ENCODE assay signal across 8 mouse cellular contexts in genomic region chr7:79349738-79350386, GRCm38 (mm10). TPM values are rescaled to one million over a fixed set of nuclear protein-coding genes. Genes with fewer than 3 reads are reported as not detected.
DNase-seq lines count a peak whose midpoint lies in the region; ATAC-seq and TF ChIP-seq lines count a peak whose summit lies in the region.

No protein-coding gene starts in this region.

- 42% methylated on average over 12 of the region's 12 CpGs for WGBS in hindbrain, embryonic 16.5 days

- peaks cover 3% of the 10 kb centered on the region; the same call in 1 of the 2 replicates for H3K4me1 ChIP-seq in hindbrain, embryonic 16.5 days (ENCODE audit: control insufficient read depth, insufficient read depth, low read depth, low read length)

- TF ChIP-seq CTCF in left cerebral cortex, adult 2 months (IDR thresholded peaks at IDR 0.05), result peak; percentile 88

- no peak; the same call in 1 of the 2 replicates for ATAC-seq in cerebellum, adult (ENCODE audit: insufficient number of reproducible peaks, low FRiP score, low TSS enrichment)
- ATAC-seq in hindbrain, embryonic 16.5 days, result peak; percentile 76
- ATAC-seq in megakaryocyte-erythroid progenitor cell, adult 5-6 weeks (replicated peaks; ENCODE audit: low FRiP score, low TSS enrichment, poor library complexity, severe bottlenecking), result peak; percentile 81

- DNase-seq in cerebellum, adult 11 months, result peak; percentile 71
- peak; percentile 74 for DNase-seq in cerebellum, adult 8-10 months
- peak; percentile 87 to 96 for DNase-seq in frontal cortex, adult 2 months (ENCODE audit: extremely low spot score in 1 of 2, low spot score in 1 of 2)
- DNase-seq in left cerebral cortex, adult 2 months (ENCODE audit: extremely low spot score in 1 of 2, low spot score in 2 of 2), result peak; percentile 81 to 82
- DNase-seq in right cerebral cortex, postnatal 36 days (ENCODE audit: low spot score in 2 of 2), result peak; percentile 71 to 79

- no peak overlapping the region; the same call in 1 of the 2 replicates for H3K9ac ChIP-seq in hindbrain, embryonic 16.5 days (ENCODE audit: low read depth, low read length)

- no peak overlapping the region for H3K4me2 ChIP-seq in hindbrain, embryonic 16.5 days (ENCODE audit: low read length)

- no peaks in the 10 kb centered on the region for H3K9me3 ChIP-seq in hindbrain, embryonic 16.5 days (ENCODE audit: control insufficient read depth, low read length)

- no peaks in the 10 kb centered on the region for H3K27me3 ChIP-seq in hindbrain, embryonic 16.5 days (replicated peaks; ENCODE audit: control insufficient read depth, insufficient read depth, low read length)

- H3K27ac ChIP-seq in hindbrain, embryonic 16.5 days (ENCODE audit: low read depth, low read length), result no peak overlapping the region
- peak overlapping the region; percentile 87 for H3K27ac ChIP-seq in left cerebral cortex, adult 2 months

- peaks cover 45% of the 10 kb centered on the region for H3K36me3 ChIP-seq in hindbrain, embryonic 16.5 days (ENCODE audit: control insufficient read depth, insufficient read depth, low read length)

- intact Hi-C loops in left cerebral cortex, adult 2 months (cut with DNase I), result loop anchor here (1.0 to 5.0 kb wide), 3 partner anchors 104 to 428 kb away; no protein-coding TSS in a partner anchor

- no peak overlapping the region for H3K4me3 ChIP-seq in hindbrain, embryonic 16.5 days (ENCODE audit: low read length)
- no peak overlapping the region for H3K4me3 ChIP-seq in left cerebral cortex, adult 2 months

RNA-seq across cellular contexts. Expression of gene Rlbp1, which starts 37.0 kb away (rescaled TPM):
- 31.3 and 42.4 TPM in 2 replicates for polyA plus RNA-seq in frontal cortex, adult 2 months (2012; rRNA removed)
- polyA plus RNA-seq in hindbrain, embryonic 16.5 days (2015; fragmentation: Nextera tagmentation; extraction: Ambion mirVana), result 28.2 and 29.2 TPM in 2 replicates
- total RNA-seq in left cerebral cortex, adult 2 months (2021), result 10 to 100 TPM; 21.7 to 22.1 TPM
- total RNA-seq in megakaryocyte-erythroid progenitor cell, adult 5-6 weeks (2014; fragmentation: Nextera tagmentation), result 1.9 TPM in 1 of 2 replicates, not detected in the other
- not detected in 2 replicates for total RNA-seq in megakaryocyte-erythroid progenitor cell, adult 5-6 weeks (2017)

RNA-seq across cellular contexts. Expression of gene Fanci, which starts 41.9 kb away (rescaled TPM):
- 0.34 and 0.46 TPM in 2 replicates for polyA plus RNA-seq in frontal cortex, adult 2 months (2012; rRNA removed)
- polyA plus RNA-seq in hindbrain, embryonic 16.5 days (2015; fragmentation: Nextera tagmentation; extraction: Ambion mirVana), result 2.4 and 2.7 TPM in 2 replicates
- 1 to 10 TPM in 1 of 2 experiments, under 1 TPM in 1; 0.56 to 1.4 TPM for total RNA-seq in left cerebral cortex, adult 2 months (2021)
- 19.0 and 19.5 TPM in 2 replicates for total RNA-seq in megakaryocyte-erythroid progenitor cell, adult 5-6 weeks (2014; fragmentation: Nextera tagmentation)
- total RNA-seq in megakaryocyte-erythroid progenitor cell, adult 5-6 weeks (2017), result 25.3 and 25.6 TPM in 2 replicates

Comparison
In these comparisons a context has a peak if more than half of its experiments do, and no peak if none do; other contexts are left out.
1. RNA of gene Rlbp1, which starts 37.0 kb away (total RNA-seq): 21.7 to 22.1 TPM in left cerebral cortex, adult 2 months; 1.9 TPM in megakaryocyte-erythroid progenitor cell, adult 5-6 weeks; every median in the first group is over 4 times any median in the second.
2. RNA of gene Fanci, which starts 41.9 kb away (total RNA-seq): 19.0 to 25.6 TPM in megakaryocyte-erythroid progenitor cell, adult 5-6 weeks; 0.56 to 1.4 TPM in left cerebral cortex, adult 2 months; every median in the first group is over 4 times any median in the second.
3. Peak in every context shown above with its lines, with median percentiles within 50 percentile points of each other: DNase-seq.